Mouse (Mus musculus) cerebellum, postnatal 10 days (tissue): ENCODE results near the gene Scyl3.
A peak's percentile ranks its signal among the peaks of the same experiment; 100 is the strongest.

Experiments
- DNase-seq, 2 experiments: peaks; one replicate each; pipeline ENCODE4 v3.0.0; 2021; ENCODE audit warnings: mixed read lengths in 2 of 2

Scyl3 gene

DNA sequence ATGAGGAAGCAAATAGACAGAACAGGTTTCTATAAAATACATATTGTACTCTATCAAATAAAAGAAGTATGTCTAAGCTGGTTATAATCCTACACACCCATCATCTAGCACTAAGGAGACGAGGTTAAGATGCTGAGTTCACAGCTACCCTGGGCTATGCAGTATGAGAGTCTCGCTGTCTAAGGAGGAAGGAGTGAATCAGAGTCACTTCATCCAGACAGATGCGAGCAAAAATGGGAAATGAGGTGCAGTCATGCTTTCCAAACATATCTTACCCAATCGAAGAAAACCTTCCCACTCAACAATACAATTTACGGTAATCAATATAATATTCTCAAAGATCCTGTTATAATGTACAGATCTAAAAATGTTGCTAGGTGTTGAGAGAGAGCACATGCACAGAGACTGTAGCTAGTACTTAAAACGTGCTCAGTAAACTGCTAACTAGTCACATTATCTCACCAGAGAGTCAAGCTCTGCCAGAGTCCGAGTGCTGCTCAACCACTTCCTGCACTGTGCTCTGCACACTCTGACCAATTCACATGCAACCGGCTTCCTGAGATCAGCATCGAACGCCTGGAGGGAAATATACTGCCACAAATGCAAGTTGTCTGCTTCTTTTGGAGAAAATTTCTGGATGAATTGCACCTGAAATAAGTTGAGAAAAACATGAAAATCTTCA lies 35.2 kb downstream of the Scyl3 start:
- DNase-seq: no peak

DNA sequence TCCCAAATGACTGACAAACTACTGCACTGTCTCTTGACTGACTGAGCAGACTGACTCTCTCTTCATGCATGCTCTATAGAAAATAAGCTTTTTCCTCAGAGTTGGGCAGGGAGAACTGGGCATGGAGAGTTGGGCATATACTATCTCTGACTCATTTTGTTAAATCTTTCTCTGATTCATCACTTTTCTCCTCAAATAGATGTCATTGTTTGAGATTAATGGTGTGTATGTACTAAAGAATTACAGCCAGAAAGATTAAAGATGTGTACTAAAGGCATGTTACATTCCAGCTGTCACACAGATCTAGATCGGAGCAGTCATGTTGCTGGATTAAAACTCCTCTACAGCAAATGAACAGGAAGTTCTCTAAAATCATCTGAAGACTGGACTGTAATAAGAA lies 45.6 kb downstream of the Scyl3 start:
- DNase-seq: no peak

GRCm38 (mm10) chr1:163975088-163975487 lies 46.2 kb downstream of the Scyl3 start:
- DNase-seq: no peak

DNA sequence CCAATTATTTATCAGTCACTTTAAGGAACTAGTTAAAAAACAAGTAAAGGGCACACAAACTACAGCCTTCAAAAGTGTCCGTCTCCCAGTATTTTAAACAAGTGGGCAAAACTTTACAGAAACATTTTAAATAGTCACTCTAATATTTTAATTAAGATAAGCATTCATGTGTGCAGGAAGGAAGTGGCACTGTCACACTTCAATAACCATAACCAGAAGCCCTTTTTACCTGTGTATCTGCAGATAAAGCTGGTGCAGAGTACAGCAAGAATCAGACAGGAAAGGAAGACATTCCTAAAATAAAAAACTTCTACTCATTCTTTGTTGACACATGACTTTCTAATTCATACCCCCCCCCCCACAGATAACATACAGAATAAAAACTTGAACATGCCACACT lies 47.6 kb downstream of the Scyl3 start:
- no peak for DNase-seq

- no peak for DNase-seq
Observed at GRCm38 (mm10) chr1:163992371-163992770, 63.5 kb downstream of the Scyl3 start.

- no peak for DNase-seq
Observed at GRCm38 (mm10) chr1:163994173-163994720, 65.3 kb downstream of the Scyl3 start.

GRCm38 (mm10) chr1:163994721-163995608 lies 66.1 kb downstream of the Scyl3 start, which contains the start of the genes BC055324 and Mettl18:
BC055324 (minus strand) TSS chr1:163994796.
Mettl18 (plus strand) TSS chr1:163994889.
- peak; percentile 93 to 95 for DNase-seq

DNA sequence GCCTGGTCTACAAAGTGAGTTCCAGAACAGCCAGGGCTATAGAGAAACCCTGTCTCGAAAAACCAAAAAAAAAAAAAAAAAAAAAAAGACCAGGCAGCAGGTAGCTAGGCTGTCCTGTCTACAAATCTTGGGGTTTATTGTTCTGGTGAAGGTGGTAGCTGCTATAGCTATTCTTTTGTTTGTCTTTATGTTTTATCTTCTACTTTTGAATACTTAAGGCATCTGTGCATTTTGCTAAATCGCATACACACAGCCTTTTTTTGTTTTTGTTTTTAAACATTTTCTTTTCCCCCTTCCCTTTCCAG lies 66.7 kb downstream of the Scyl3 start:
- DNase-seq: no peak

DNA sequence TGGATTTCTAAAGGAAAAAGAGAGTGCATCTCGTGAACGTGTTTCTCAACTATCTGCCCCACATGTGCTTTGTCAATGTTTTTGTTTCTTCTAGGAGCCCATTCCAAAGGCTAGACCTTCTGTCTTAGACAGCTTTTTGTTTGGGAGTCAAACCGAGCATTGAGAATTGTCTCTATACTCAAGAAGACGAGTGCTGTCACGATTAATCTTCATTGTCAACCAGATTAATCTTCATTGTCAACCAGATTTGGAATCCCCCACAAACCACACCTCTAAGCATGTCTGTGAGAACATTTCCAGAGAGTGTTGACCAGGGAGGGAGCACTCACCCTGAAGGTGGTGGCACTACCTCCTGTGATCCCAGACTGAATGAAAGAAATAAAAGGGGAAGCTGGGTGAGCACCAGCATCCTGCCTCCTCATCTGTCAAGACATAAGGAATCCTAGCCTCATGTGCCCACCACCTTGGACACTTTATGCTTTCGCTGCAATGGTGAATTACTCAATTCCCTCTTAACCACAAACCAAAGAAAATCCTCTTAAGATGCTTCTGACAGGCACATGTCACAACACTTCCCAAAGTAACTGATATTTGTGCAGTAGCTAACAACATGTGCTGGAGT lies 73.0 kb downstream of the Scyl3 start:
- no peak for DNase-seq

GRCm38 (mm10) chr1:164004311-164004710 lies 75.4 kb downstream of the Scyl3 start:
- DNase-seq: no peak
